Mouse (Mus musculus): ENCODE measurements at regions not wholly inside any gene's neighbourhood (a gene's known extent, or its start where the extent isn't known, plus 50 kb on each side); places are given as distances from the start of the nearest gene placed in this dataset.

- H3K79me2 ChIP-seq (ENCODE audit: control insufficient read depth, insufficient read depth) = no peaks in the 10 kb centered on the region
- H3K4me3 ChIP-seq (ENCODE audit: insufficient read depth, poor library complexity, severe bottlenecking) = no peak overlapping the region
- no peaks in the 10 kb centered on the region for H3K79me3 ChIP-seq (ENCODE audit: low read depth)
- no peak overlapping the region for H3ac ChIP-seq (ENCODE audit: control insufficient read depth, insufficient read length, low read depth)
- no peaks in the 10 kb centered on the region for H3K27me3 ChIP-seq (ENCODE audit: control insufficient read depth, insufficient read depth, insufficient read length)
- no peaks in the 10 kb centered on the region for H3K36me3 ChIP-seq (ENCODE audit: control insufficient read depth, insufficient read depth)
- TF ChIP-seq CTCF (IDR thresholded peaks at IDR 0.05; ENCODE audit: control insufficient read depth, insufficient read depth, insufficient read length) (no peak), CEBPB (IDR thresholded peaks at IDR 0.05; ENCODE audit: low read depth) (no peak), MYOG (IDR thresholded peaks at IDR 0.05; ENCODE audit: control insufficient read depth, extremely low read depth, insufficient read length) (no peak), FOSL1 (IDR thresholded peaks at IDR 0.05; ENCODE audit: insufficient read depth, low read length, poor library complexity, severe bottlenecking) (no peak), MYOD1 (IDR thresholded peaks at IDR 0.05; ENCODE audit: control insufficient read depth, insufficient read length, low read depth) (no peak)
Observed at GRCm38 (mm10) chr4:153204764-153205163, 277.8 kb downstream of the Ajap1 start.

DNA sequence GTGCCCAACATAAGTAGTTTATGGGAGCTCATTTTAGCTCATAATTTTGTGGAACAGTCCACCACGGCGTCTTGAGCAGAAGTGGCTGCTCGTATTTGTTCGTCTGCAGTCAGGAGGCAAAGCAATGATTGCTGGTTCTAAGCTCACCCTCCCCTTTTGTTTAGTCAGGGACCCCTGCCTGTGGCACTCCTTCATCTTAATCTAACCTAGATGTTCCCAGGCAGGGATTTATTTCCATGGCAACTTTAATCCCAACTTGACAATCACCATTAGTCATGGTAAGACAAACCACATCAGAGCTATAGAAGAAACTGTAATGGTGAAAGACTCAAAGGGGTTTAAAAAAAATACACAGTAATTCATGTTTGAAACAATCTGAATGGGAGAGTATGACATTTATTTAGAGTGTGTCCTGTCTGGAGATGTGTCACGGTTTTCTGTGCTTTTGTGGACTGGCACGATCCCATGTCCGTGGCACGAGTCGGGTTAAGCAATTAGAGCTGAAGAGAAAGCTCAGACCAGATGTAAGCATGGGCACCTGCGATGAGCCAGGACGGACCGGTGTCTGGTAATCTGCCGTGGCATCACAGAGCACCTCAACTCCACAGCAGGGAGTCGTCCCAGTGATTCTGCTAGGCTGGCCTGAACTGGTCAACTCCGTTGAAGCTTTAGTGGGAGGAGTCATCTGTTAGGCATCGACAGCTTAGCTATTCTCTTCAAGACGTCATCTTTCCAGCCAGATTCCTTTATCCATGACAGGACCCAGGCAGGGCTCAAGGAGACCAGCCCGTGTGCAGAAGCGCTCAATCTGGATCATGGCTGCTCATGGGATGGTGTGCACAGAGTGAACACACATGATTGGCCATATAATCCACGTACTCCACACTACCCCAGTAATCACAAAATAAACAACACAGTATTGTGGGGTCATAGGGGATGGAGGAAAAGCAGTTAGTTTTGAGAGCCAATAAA, 281.5 kb downstream of the Ajap1 start:
- H3K79me3 ChIP-seq (ENCODE audit: low read depth) = no peaks in the 10 kb centered on the region
- H3ac ChIP-seq (ENCODE audit: control insufficient read depth, insufficient read length, low read depth) = no peak overlapping the region
- H3K79me2 ChIP-seq (ENCODE audit: control insufficient read depth, insufficient read depth) = no peaks in the 10 kb centered on the region
- H3K4me3 ChIP-seq (ENCODE audit: insufficient read depth, poor library complexity, severe bottlenecking) = no peak overlapping the region
- no peak for TF ChIP-seq MYOD1 (IDR thresholded peaks at IDR 0.05; ENCODE audit: control insufficient read depth, insufficient read length, low read depth)
- no peak for TF ChIP-seq CTCF (IDR thresholded peaks at IDR 0.05; ENCODE audit: control insufficient read depth, insufficient read depth, insufficient read length)
- no peak for TF ChIP-seq MYOG (IDR thresholded peaks at IDR 0.05; ENCODE audit: control insufficient read depth, extremely low read depth, insufficient read length)
- TF ChIP-seq FOSL1 (IDR thresholded peaks at IDR 0.05; ENCODE audit: insufficient read depth, low read length, poor library complexity, severe bottlenecking) = no peak
- no peak for TF ChIP-seq CEBPB (IDR thresholded peaks at IDR 0.05; ENCODE audit: low read depth)
- TF ChIP-seq USF1 (IDR thresholded peaks at IDR 0.05; ENCODE audit: low read depth) = no peak
- TF ChIP-seq MAX (IDR thresholded peaks at IDR 0.05) = no peak
- H3K27me3 ChIP-seq (ENCODE audit: control insufficient read depth, insufficient read depth, insufficient read length) = no peaks in the 10 kb centered on the region
- H3K36me3 ChIP-seq (ENCODE audit: control insufficient read depth, insufficient read depth) = no peaks in the 10 kb centered on the region

- H3K27me3 ChIP-seq (ENCODE audit: control insufficient read depth, insufficient read depth, insufficient read length) = no peaks in the 10 kb centered on the region
- H3ac ChIP-seq (ENCODE audit: control insufficient read depth, insufficient read length, low read depth) = no peak overlapping the region
- H3K4me3 ChIP-seq (ENCODE audit: insufficient read depth, poor library complexity, severe bottlenecking) = no peak overlapping the region
- no peaks in the 10 kb centered on the region for H3K79me2 ChIP-seq (ENCODE audit: control insufficient read depth, insufficient read depth)
- H3K36me3 ChIP-seq (ENCODE audit: control insufficient read depth, insufficient read depth) = no peaks in the 10 kb centered on the region
- no peak for TF ChIP-seq MYOG (IDR thresholded peaks at IDR 0.05; ENCODE audit: control insufficient read depth, extremely low read depth, insufficient read length)
- TF ChIP-seq MAX (IDR thresholded peaks at IDR 0.05) = no peak
- TF ChIP-seq CEBPB (IDR thresholded peaks at IDR 0.05; ENCODE audit: low read depth) = no peak
- no peak for TF ChIP-seq CTCF (IDR thresholded peaks at IDR 0.05; ENCODE audit: control insufficient read depth, insufficient read depth, insufficient read length)
- no peak for TF ChIP-seq USF1 (IDR thresholded peaks at IDR 0.05; ENCODE audit: low read depth)
- no peak for TF ChIP-seq FOSL1 (IDR thresholded peaks at IDR 0.05; ENCODE audit: insufficient read depth, low read length, poor library complexity, severe bottlenecking)
- no peak for TF ChIP-seq MYOD1 (IDR thresholded peaks at IDR 0.05; ENCODE audit: control insufficient read depth, insufficient read length, low read depth)
- H3K79me3 ChIP-seq (ENCODE audit: low read depth) = no peaks in the 10 kb centered on the region
Observed at GRCm38 (mm10) chr4:153189485-153189884, 293.1 kb downstream of the Ajap1 start.

GRCm38 (mm10) chr4:153188504-153189031, 294.0 kb downstream of the Ajap1 start:
- TF ChIP-seq MYOD1 (IDR thresholded peaks at IDR 0.05; ENCODE audit: control insufficient read depth, insufficient read length, low read depth) (no peak), CEBPB (IDR thresholded peaks at IDR 0.05; ENCODE audit: low read depth) (no peak)
- no peak overlapping the region for H3ac ChIP-seq (ENCODE audit: control insufficient read depth, insufficient read length, low read depth)
- no peaks in the 10 kb centered on the region for H3K36me3 ChIP-seq (ENCODE audit: control insufficient read depth, insufficient read depth)
- H3K79me3 ChIP-seq (ENCODE audit: low read depth) = no peaks in the 10 kb centered on the region
- no peaks in the 10 kb centered on the region for H3K27me3 ChIP-seq (ENCODE audit: control insufficient read depth, insufficient read depth, insufficient read length)
- H3K4me3 ChIP-seq (ENCODE audit: insufficient read depth, poor library complexity, severe bottlenecking) = no peak overlapping the region
- no peaks in the 10 kb centered on the region for H3K79me2 ChIP-seq (ENCODE audit: control insufficient read depth, insufficient read depth)

DNA sequence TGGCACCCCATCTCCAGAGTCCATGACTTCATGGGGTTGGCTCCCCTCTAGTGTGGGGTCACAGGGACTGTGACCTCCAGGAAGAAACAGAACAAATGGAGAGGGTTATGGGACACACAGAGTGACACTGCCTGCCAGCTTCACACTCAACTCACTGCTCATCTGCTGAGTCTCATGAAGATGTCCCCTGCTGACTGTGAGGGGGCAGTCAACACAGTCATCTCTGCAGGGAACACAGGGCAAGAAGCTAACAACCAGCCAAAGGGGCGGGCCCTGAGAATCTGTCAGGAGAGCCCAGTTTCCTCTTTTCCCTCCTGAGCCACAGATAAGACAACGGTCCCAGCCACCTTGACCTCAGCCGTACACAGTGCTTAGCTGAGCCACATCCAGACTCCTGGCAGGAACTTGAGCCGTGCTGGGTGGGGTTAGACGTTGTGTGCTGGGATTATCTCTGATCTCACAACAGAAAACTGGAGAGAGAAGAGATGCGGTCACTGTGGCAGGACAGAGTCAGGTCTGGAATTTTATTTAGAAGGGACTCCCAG, 294.6 kb downstream of the Ajap1 start:
- H3K4me3 ChIP-seq (ENCODE audit: insufficient read depth, poor library complexity, severe bottlenecking) = no peak overlapping the region

More for the DNA sequence above, 294.6 kb downstream of the Ajap1 start:
- no peaks in the 10 kb centered on the region for H3K27me3 ChIP-seq (ENCODE audit: control insufficient read depth, insufficient read depth, insufficient read length)
- H3K79me3 ChIP-seq (ENCODE audit: low read depth) = no peaks in the 10 kb centered on the region
- H3ac ChIP-seq (ENCODE audit: control insufficient read depth, insufficient read length, low read depth) = no peak overlapping the region
- no peak for TF ChIP-seq FOSL1 (IDR thresholded peaks at IDR 0.05; ENCODE audit: insufficient read depth, low read length, poor library complexity, severe bottlenecking)
- no peak for TF ChIP-seq MYOG (IDR thresholded peaks at IDR 0.05; ENCODE audit: control insufficient read depth, extremely low read depth, insufficient read length)
- no peaks in the 10 kb centered on the region for H3K79me2 ChIP-seq (ENCODE audit: control insufficient read depth, insufficient read depth)
- no peaks in the 10 kb centered on the region for H3K36me3 ChIP-seq (ENCODE audit: control insufficient read depth, insufficient read depth)

Data from C2C12 (cell line).